Mouse (Mus musculus) heart, adult 10 weeks (tissue): Measurements from ENCODE around the gene Sult6b2. TPM values are rescaled to one million over a fixed set of nuclear protein-coding genes. Genes with fewer than 3 reads are reported as not detected.

Experiments
- polyA plus RNA-seq: library from polyadenylated mRNA; stranded (reverse); fragments of 350-450 nt; fragmentation: Illumina TruSeq; extraction: RNeasy Lipid Tissue Mini Kit (QIAGEN cat#74804); gene quantifications from one replicate; pipeline ENCODE4 v1.2.3, GENCODE M21; 2014; ENCODE audit warnings: low read depth, low replicate concordance

Gene Sult6b2
- not detected for polyA plus RNA-seq

GRCm38 (mm10) chr6:142804402-142804801, at the start of gene Sult6b2:
Gene Sult6b2 (minus strand): TSS chr6:142804502.

GRCm38 (mm10) chr6:142756507-142757333, 47.6 kb downstream of the Sult6b2 start, which contains the start of gene Cmas:
Gene Cmas (plus strand): TSS chr6:142756686.

Other genes with a start within 250 kb of the Sult6b2 start
- 30.0 TPM for gene Kcnj8, start 232.9 kb downstream of the Sult6b2 start, polyA plus RNA-seq
- 130 TPM for gene Abcc9, start 102.2 kb downstream of the Sult6b2 start, polyA plus RNA-seq
- gene Cmas, start 47.8 kb downstream of the Sult6b2 start, polyA plus RNA-seq, result 37.2 TPM
- 0.26 TPM for gene St8sia1, start 159.9 kb upstream of the Sult6b2 start, polyA plus RNA-seq